ENCODE assay signal across 8 mouse cellular contexts in genomic region chr11:102156039-102156785, GRCm38 (mm10). TPM values are rescaled to one million over a fixed set of nuclear protein-coding genes. Genes with fewer than 3 reads are reported as not detected.
DNase-seq lines count a peak whose midpoint lies in the region; ATAC-seq lines count a peak whose summit lies in the region.

TSS of gene Tmem101 (minus strand) at chr11:102156404.

- WGBS in heart, embryonic 13.5 days: under 1% methylated on average over 37 of the region's 37 CpGs
- under 1% methylated on average over 37 of the region's 37 CpGs for WGBS in liver, embryonic 12.5 days (ENCODE audit: insufficient replicate concordance)
- under 1% methylated on average over 37 of the region's 37 CpGs for WGBS in stomach, embryonic 15.5 days

- H3K4me1 ChIP-seq in brown adipose tissue, adult 24 weeks (ENCODE audit: control insufficient read depth, insufficient read depth, insufficient read length, low read length): no peaks in the 10 kb centered on the region; the same call in 1 of the 2 replicates
- peaks cover 8% of the 10 kb centered on the region for H3K4me1 ChIP-seq in heart, embryonic 13.5 days
- H3K4me1 ChIP-seq in liver, embryonic 12.5 days: peaks cover 14% of the 10 kb centered on the region
- peaks cover 9% of the 10 kb centered on the region for H3K4me1 ChIP-seq in stomach, embryonic 15.5 days

- H3K9me3 ChIP-seq in heart, embryonic 13.5 days: no peaks in the 10 kb centered on the region
- no peaks in the 10 kb centered on the region for H3K9me3 ChIP-seq in liver, embryonic 12.5 days (replicated peaks)
- H3K9me3 ChIP-seq in stomach, embryonic 15.5 days: no peaks in the 10 kb centered on the region

- H3K9ac ChIP-seq in heart, embryonic 13.5 days: peak within 1 kb of the TSS; percentile 93
- peak within 1 kb of the TSS; percentile 82 for H3K9ac ChIP-seq in liver, embryonic 12.5 days
- H3K9ac ChIP-seq in stomach, embryonic 15.5 days: peak within 1 kb of the TSS; percentile 45

- H3K36me3 ChIP-seq in heart, embryonic 13.5 days: peaks cover 36% of the 10 kb centered on the region
- H3K36me3 ChIP-seq in liver, embryonic 12.5 days: peaks cover 42% of the 10 kb centered on the region
- H3K36me3 ChIP-seq in stomach, embryonic 15.5 days: no peaks in the 10 kb centered on the region

- H3K27ac ChIP-seq in brown adipose tissue, adult 24 weeks (replicated peaks; ENCODE audit: low read depth, low read length): no peak within 1 kb of the TSS
- H3K27ac ChIP-seq in heart, embryonic 13.5 days (replicated peaks): peak within 1 kb of the TSS; percentile 76
- peak within 1 kb of the TSS; percentile 74 for H3K27ac ChIP-seq in liver, embryonic 12.5 days
- H3K27ac ChIP-seq in stomach, embryonic 15.5 days: peak within 1 kb of the TSS; percentile 63

- peak within 1 kb of the TSS; percentile 87 for H3K4me2 ChIP-seq in heart, embryonic 13.5 days
- peak within 1 kb of the TSS; percentile 87 for H3K4me2 ChIP-seq in liver, embryonic 12.5 days
- H3K4me2 ChIP-seq in stomach, embryonic 15.5 days: peak within 1 kb of the TSS; percentile 88

- peak; percentile 80 for DNase-seq in CD4-positive, CD25-positive, alpha-beta regulatory T cell, adult 2 months (ENCODE audit: low read depth, low spot score)
- DNase-seq in fat pad, adult 2 months (ENCODE audit: extremely low read depth, low read depth, low spot score): peak; percentile 61
- DNase-seq in kidney, postnatal 10 days: peak; percentile 95
- DNase-seq in natural killer cell, adult 2 months (ENCODE audit: low spot score in 2 of 2): peak; percentile 77 to 85

- peak within 1 kb of the TSS; percentile 85 for H3K4me3 ChIP-seq in brown adipose tissue, adult 24 weeks (ENCODE audit: insufficient read depth, low read depth, low read length)
- H3K4me3 ChIP-seq in heart, embryonic 13.5 days: peak within 1 kb of the TSS; percentile 85
- peak within 1 kb of the TSS; percentile 84 for H3K4me3 ChIP-seq in liver, embryonic 12.5 days
- H3K4me3 ChIP-seq in stomach, embryonic 15.5 days (replicated peaks): peak within 1 kb of the TSS; percentile 70

- no peaks in the 10 kb centered on the region for H3K27me3 ChIP-seq in heart, embryonic 13.5 days (replicated peaks)
- no peaks in the 10 kb centered on the region for H3K27me3 ChIP-seq in liver, embryonic 12.5 days (replicated peaks)
- no peaks in the 10 kb centered on the region for H3K27me3 ChIP-seq in stomach, embryonic 15.5 days (replicated peaks)

- ATAC-seq in heart, embryonic 13.5 days (ENCODE audit: extremely low read depth, insufficient number of reproducible peaks, low FRiP score, low TSS enrichment): no peak
- peak; percentile 82 for ATAC-seq in liver, embryonic 12.5 days
- peak; percentile 85 for ATAC-seq in stomach, embryonic 15.5 days (ENCODE audit: insufficient read depth, low FRiP score, low read depth)

RNA-seq across cellular contexts. Expression of gene Tmem101, which starts in this region (rescaled TPM):
- 3.3 and 7.9 TPM in 2 replicates for polyA plus RNA-seq in brown adipose tissue, adult 24 weeks (2012; ENCODE audit: insufficient read depth, insufficient read length, missing spikeins)
- polyA plus RNA-seq in heart, embryonic 13.5 days (2015; fragmentation: Nextera tagmentation; extraction: Ambion mirVana): 32.4 and 38.4 TPM in 2 replicates
- polyA plus RNA-seq in liver, embryonic 12.5 days (2016; fragmentation: Nextera tagmentation; extraction: Ambion mirVana): 16.3 TPM in 2 replicates
- 28.0 and 28.3 TPM in 2 replicates for polyA plus RNA-seq in stomach, embryonic 15.5 days (2015; fragmentation: Nextera tagmentation; extraction: Ambion mirVana)
